19 mouse cellular contexts compared by ENCODE assay signal in genomic region chr13:40821911-40822310, GRCm38 (mm10).
"Had no signal": no experiment of that assay in that cellular context is flagged by ENCODE, and none has a peak within 500 bp of the region (broad histone marks: within the 10 kb centered on the region; RNA-seq: fewer than 3 reads in every experiment).

No protein-coding gene starts in this region.

- DNase-seq: kidney, adult 8-10 months; kidney, postnatal 10 days; kidney, postnatal 36 days; layer of hippocampus, postnatal 36 days; lung, adult 18-20 months; lung, postnatal 14 days; midbrain, embryonic 14.5 days; right cerebral cortex, adult 18-20 months; right cerebral cortex, postnatal 14 days; right cerebral cortex, postnatal 4 days; thymus, adult 18-20 months; thymus, postnatal 36 days had no signal

- H3K4me1 ChIP-seq: kidney, embryonic 15.5 days; liver, embryonic 12.5 days; liver, embryonic 15.5 days had no signal

- H3K4me2 ChIP-seq: kidney, embryonic 15.5 days; liver, embryonic 12.5 days; liver, embryonic 15.5 days; midbrain, embryonic 11.5 days had no signal

- ATAC-seq: liver, embryonic 12.5 days had no signal

- H3K4me3 ChIP-seq: kidney, embryonic 15.5 days; left cerebral cortex, adult 2 months; liver, embryonic 12.5 days; liver, embryonic 15.5 days had no signal

- H3K9ac ChIP-seq: kidney, embryonic 15.5 days; liver, embryonic 12.5 days; liver, embryonic 15.5 days had no signal

- H3K9me3 ChIP-seq: kidney, embryonic 15.5 days; liver, embryonic 12.5 days; liver, embryonic 15.5 days had no signal

- H3K27ac ChIP-seq: kidney, embryonic 15.5 days; left cerebral cortex, adult 2 months; liver, embryonic 12.5 days; liver, embryonic 15.5 days; macrophage; stomach, postnatal 0 days had no signal

- H3K36me3 ChIP-seq: kidney, embryonic 15.5 days; liver, embryonic 12.5 days; liver, embryonic 15.5 days had no signal

- H3K27me3 ChIP-seq: kidney, embryonic 15.5 days; liver, embryonic 12.5 days; liver, embryonic 15.5 days had no signal
